In the genomic region with DNA sequence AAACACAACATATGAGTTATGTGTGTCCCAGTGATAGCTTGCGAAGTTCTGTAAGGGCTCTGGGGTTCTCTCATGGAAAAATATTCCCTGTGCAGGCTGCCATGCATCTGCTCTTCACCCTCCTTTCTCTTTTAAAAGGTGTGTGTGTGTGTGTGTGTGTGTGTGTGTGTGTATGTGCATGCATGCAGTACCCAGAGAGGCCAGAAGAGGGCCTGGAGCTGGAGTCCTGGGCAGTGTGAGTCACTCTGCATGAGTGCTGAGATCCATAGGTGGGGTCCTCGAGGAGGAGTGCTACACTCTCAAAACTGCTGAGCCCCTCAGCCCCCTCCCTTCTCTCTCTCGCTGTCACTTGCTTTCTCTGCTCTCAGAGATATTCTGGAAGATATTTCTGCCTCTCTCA, we compare ENCODE assay signal across 21 mouse cellular contexts. TPM values are rescaled to one million over a fixed set of nuclear protein-coding genes. Genes with fewer than 3 reads are reported as not detected.
DNase-seq lines count a peak whose midpoint lies in the region; ATAC-seq and TF ChIP-seq lines count a peak whose summit lies in the region.
"Had no signal": no experiment of that assay in that cellular context is flagged by ENCODE, and none has a peak within 500 bp of the region (broad histone marks: within the 10 kb centered on the region; RNA-seq: fewer than 3 reads in every experiment).

No protein-coding gene starts in this region.

- H3K9me3 ChIP-seq in midbrain, postnatal 0 days (ENCODE audit: low read length) = no peaks in the 10 kb centered on the region
- H3K9me3 ChIP-seq in midbrain, embryonic 11.5 days (ENCODE audit: control insufficient read depth, low read length) = no peaks in the 10 kb centered on the region; the same call in 1 of the 2 replicates
- H3K9me3 ChIP-seq: limb, embryonic 10.5 days; liver, embryonic 15.5 days had no signal

- no peak for ATAC-seq in midbrain, postnatal 0 days (ENCODE audit: low FRiP score)
- no peak for ATAC-seq in midbrain, embryonic 11.5 days (ENCODE audit: low FRiP score)
- ATAC-seq: forebrain, embryonic 16.5 days; intestine, embryonic 16.5 days had no signal

- no peaks in the 10 kb centered on the region for H3K27me3 ChIP-seq in cerebellum, adult 2 months (ENCODE audit: control insufficient read depth, insufficient read depth, low read length)
- H3K27me3 ChIP-seq in midbrain, postnatal 0 days (ENCODE audit: insufficient read depth, low read length) = no peaks in the 10 kb centered on the region
- no peaks in the 10 kb centered on the region for H3K27me3 ChIP-seq in midbrain, embryonic 11.5 days (ENCODE audit: control insufficient read depth, insufficient read depth, low read length)
- H3K27me3 ChIP-seq: CH12.LX; liver, embryonic 15.5 days had no signal

- intact Hi-C loops in left cerebral cortex, adult 2 months (cut with DNase I) = no loop called here

- H3K36me3 ChIP-seq in midbrain, postnatal 0 days (ENCODE audit: insufficient read depth, low read length) = no peaks in the 10 kb centered on the region
- H3K36me3 ChIP-seq in midbrain, embryonic 11.5 days (ENCODE audit: control insufficient read depth, insufficient read depth, low read length) = no peaks in the 10 kb centered on the region
- H3K36me3 ChIP-seq: limb, embryonic 10.5 days; liver, embryonic 15.5 days; midbrain, embryonic 10.5 days had no signal

- H3K4me3 ChIP-seq in cerebellum, adult 2 months (replicated peaks; ENCODE audit: insufficient read depth, low read depth, low read length) = no peak overlapping the region
- H3K4me3 ChIP-seq in left cerebral cortex, adult 2 months = no peak overlapping the region
- no peak overlapping the region for H3K4me3 ChIP-seq in midbrain, postnatal 0 days (ENCODE audit: low read depth, low read length)
- no peak overlapping the region for H3K4me3 ChIP-seq in midbrain, embryonic 11.5 days (ENCODE audit: low read depth, low read length)
- H3K4me3 ChIP-seq: heart, embryonic 10.5 days; limb, embryonic 10.5 days; liver, embryonic 15.5 days; midbrain, embryonic 10.5 days had no signal

- H3K4me2 ChIP-seq in midbrain, postnatal 0 days (ENCODE audit: low read depth, low read length, poor library complexity, severe bottlenecking) = no peak overlapping the region
- H3K4me2 ChIP-seq in midbrain, embryonic 11.5 days = no peak overlapping the region
- H3K4me2 ChIP-seq: hindbrain, embryonic 14.5 days; liver, embryonic 15.5 days had no signal

- no peak for DNase-seq in cerebellum, adult 2 months
- DNase-seq in cerebellum, adult 9-10 months = no peak
- no peak for DNase-seq in left cerebral cortex, adult 2 months (ENCODE audit: extremely low spot score in 1 of 2, low spot score in 2 of 2)
- no peak for DNase-seq in left cerebral cortex, adult 11 months (ENCODE audit: low spot score)
- DNase-seq in midbrain, postnatal 0 days (ENCODE audit: low spot score) = no peak
- no peak for DNase-seq in midbrain, embryonic 11.5 days (ENCODE audit: low spot score, missing footprints)
- no peak for DNase-seq in frontal cortex, adult 2 months (ENCODE audit: extremely low spot score in 1 of 2, low spot score in 1 of 2)
- DNase-seq: adrenal gland, adult 8-10 months; embryo, embryonic 11 days; heart, postnatal 10 days; kidney, postnatal 14 days; thymus, postnatal 14 days had no signal

- 0 out of 2 replicates have a peak, but pooled peaks have one; percentile 4 for TF ChIP-seq CTCF in cerebellum, adult 2 months (IDR thresholded peaks at IDR 0.05; ENCODE audit: borderline replicate concordance, insufficient read depth, low read depth, low read length)
- peak; percentile 3; the same call in 1 of the 2 replicates for TF ChIP-seq CTCF in left cerebral cortex, adult 2 months (IDR thresholded peaks at IDR 0.05)
- TF ChIP-seq CTCF in midbrain, postnatal 0 days (IDR thresholded peaks at IDR 0.05) = peak; percentile 36

- no peak overlapping the region for H3K9ac ChIP-seq in midbrain, postnatal 0 days (replicated peaks; ENCODE audit: low read length, poor library complexity, severe bottlenecking)
- H3K9ac ChIP-seq in midbrain, embryonic 11.5 days (ENCODE audit: low read length) = no peak overlapping the region
- H3K9ac ChIP-seq: hindbrain, embryonic 14.5 days; liver, embryonic 15.5 days had no signal

- peaks cover 28% of the 10 kb centered on the region for H3K4me1 ChIP-seq in cerebellum, adult 2 months (ENCODE audit: control insufficient read depth, insufficient read depth, low read length)
- H3K4me1 ChIP-seq in midbrain, postnatal 0 days (ENCODE audit: insufficient read depth, low read length) = no peaks in the 10 kb centered on the region
- H3K4me1 ChIP-seq in midbrain, embryonic 11.5 days (ENCODE audit: control insufficient read depth, insufficient read depth, low read length) = no peaks in the 10 kb centered on the region
- H3K4me1 ChIP-seq: liver, embryonic 15.5 days had no signal

- WGBS in cerebellum, adult 2 months = 82% methylated on average over 3 of the region's 3 CpGs
- WGBS in midbrain, postnatal 0 days = 94% methylated on average over 3 of the region's 3 CpGs
- 86% methylated on average over 3 of the region's 3 CpGs for WGBS in midbrain, embryonic 11.5 days

- no peak for TF ChIP-seq POLR2A in cerebellum, adult 2 months (IDR thresholded peaks at IDR 0.05; ENCODE audit: borderline replicate concordance, insufficient read depth, low read length)

- no peak overlapping the region for H3K27ac ChIP-seq in cerebellum, adult 2 months (ENCODE audit: insufficient read depth, low read length)
- no peak overlapping the region for H3K27ac ChIP-seq in left cerebral cortex, adult 2 months
- H3K27ac ChIP-seq in midbrain, postnatal 0 days (ENCODE audit: low read depth, low read length) = no peak overlapping the region
- no peak overlapping the region for H3K27ac ChIP-seq in midbrain, embryonic 11.5 days (ENCODE audit: low read depth, low read length)
- H3K27ac ChIP-seq: heart, embryonic 10.5 days; hindbrain, embryonic 14.5 days; limb, embryonic 10.5 days; liver, embryonic 15.5 days; macrophage; midbrain, embryonic 10.5 days had no signal

RNA-seq across cellular contexts. Expression of a gene that starts 29.5 kb away (rescaled TPM):
- 94.2 and 98.5 TPM in 2 replicates for polyA plus RNA-seq in cerebellum, adult 2 months (2012; rRNA removed)
- total RNA-seq in left cerebral cortex, adult 2 months (2021) = 100 to 1,000 TPM; 214 to 217 TPM
- 48.8 and 64.1 TPM in 2 replicates for total RNA-seq in midbrain, postnatal 0 days (2014; rRNA removed)
- polyA plus RNA-seq in midbrain, postnatal 0 days (2015; fragmentation: Nextera tagmentation; extraction: Ambion mirVana) = 82.9 and 85.8 TPM in 2 replicates
- polyA plus RNA-seq in midbrain, embryonic 11.5 days (2014; fragmentation: Nextera tagmentation; extraction: Ambion mirVana) = 19.5 and 20.7 TPM in 2 replicates
- 85.8 and 89.0 TPM in 2 replicates for polyA plus RNA-seq in frontal cortex, adult 2 months (2012; rRNA removed)
